Mouse (Mus musculus) embryonic facial prominence, embryonic 14.5 days (tissue): ENCODE data around the gene Srrm3. TPM values are rescaled to one million over a fixed set of nuclear protein-coding genes. Genes with fewer than 3 reads are reported as not detected.
A peak's percentile ranks its signal among the peaks of the same experiment; 100 is the strongest.

Source experiments
- ATAC-seq: fragments of 200-750 bp; cut with Nextera tagmentation; 2 replicates; pipeline ENCODE4 v1.8.0; 2017; ENCODE audit warnings: low read depth, moderate number of reproducible peaks, moderate TSS enrichment
- DNase-seq: peaks from one replicate; pipeline ENCODE4 v3.0.0-alpha.2; 2015; ENCODE audit warnings: low spot score
- H3K27ac ChIP-seq: fragments of 300-500 bp; sonication (generic); replicated peaks from 2 replicates; pipeline ENCODE4 v1.5.1; 2014; ENCODE audit warnings: low read depth, mild to moderate bottlenecking, low read length, moderate library complexity
- H3K27me3 ChIP-seq: fragments of 300-500 bp; sonication (generic); replicated peaks from 2 replicates; pipeline ENCODE4 v1.6.1; 2014; ENCODE audit warnings: low read length; ENCODE audit not compliant: control insufficient read depth, insufficient read depth
- H3K36me3 ChIP-seq: fragments of 300-500 bp; sonication (generic); 2 replicates; pipeline ENCODE4 v1.6.1; 2014; ENCODE audit warnings: low read length, mixed read lengths; ENCODE audit not compliant: control insufficient read depth, insufficient read depth
- H3K4me1 ChIP-seq: fragments of 300-500 bp; sonication (generic); 2 replicates; pipeline ENCODE4 v1.6.1; 2014; ENCODE audit warnings: antibody characterized with exemption, low read length; ENCODE audit not compliant: control insufficient read depth, insufficient read depth
- H3K4me2 ChIP-seq: fragments of 300-500 bp; sonication (generic); 2 replicates; pipeline ENCODE4 v1.6.1; 2014; ENCODE audit warnings: low read depth, mild to moderate bottlenecking, low read length, moderate library complexity, mixed read lengths
- H3K4me3 ChIP-seq: fragments of 300-500 bp; sonication (generic); 2 replicates; pipeline ENCODE4 v1.5.1; 2014; ENCODE audit warnings: low read depth, mild to moderate bottlenecking, low read length
- H3K9ac ChIP-seq: fragments of 300-500 bp; sonication (generic); 2 replicates; pipeline ENCODE4 v1.6.1; 2014; ENCODE audit warnings: low read depth, mild to moderate bottlenecking, low read length, moderate library complexity, mixed read lengths
- H3K9me3 ChIP-seq: fragments of 300-500 bp; sonication (generic); 2 replicates; pipeline ENCODE4 v1.6.1; 2016; ENCODE audit warnings: low read length; ENCODE audit not compliant: control insufficient read depth
- WGBS: fragments of 180-500 bp; shearing (Covaris S2); extraction: QIAGEN DNeasy Blood & Tissue Kit; methylation state at CpG from one replicate; pipeline ENCODE4 v1.1.7; 2014; 5-methylcytosine and 5-hydroxymethylcytosine counted together
- polyA plus RNA-seq: library from polyadenylated mRNA; unstranded; fragments of >200 nt; fragmentation: Nextera tagmentation; extraction: Ambion mirVana; gene quantifications from 2 replicates; pipeline ENCODE4 v1.2.1, GENCODE M21; 2014

Gene Srrm3
- polyA plus RNA-seq, 1 experiment from 2014 or later = 1.1 TPM

GRCm38 (mm10) chr5:135851024-135851423, 44.3 kb downstream of the Srrm3 start:
- Histone ChIP-seq H3K9ac (no peak overlapping the region), H3K4me1 (no peaks in the 10 kb centered on the region), H3K4me2 (peak overlapping the region; percentile 12; the same call in 1 of the 2 replicates), H3K4me3 (no peak overlapping the region), H3K9me3 (no peaks in the 10 kb centered on the region), H3K27me3 (peaks cover 65% of the 10 kb centered on the region), H3K36me3 (no peaks in the 10 kb centered on the region), H3K27ac (no peak overlapping the region; the same call in 1 of the 2 replicates)
- ATAC-seq (peak; percentile 93), DNase-seq (peak; percentile 87)
- 1% methylated on average over 15 of the region's 15 CpGs for WGBS

- Histone ChIP-seq H3K4me1 (no peaks in the 10 kb centered on the region), H3K9me3 (no peaks in the 10 kb centered on the region), H3K36me3 (no peaks in the 10 kb centered on the region), H3K27ac (no peak overlapping the region; the same call in 1 of the 2 replicates), H3K9ac (no peak overlapping the region), H3K27me3 (peaks cover 69% of the 10 kb centered on the region), H3K4me3 (no peak overlapping the region), H3K4me2 (no peak overlapping the region)
- DNase-seq = no peak
- 8% methylated on average over 13 of the region's 14 CpGs for WGBS
- ATAC-seq = no peak
These were observed 44.8 kb downstream of the Srrm3 start for GRCm38 (mm10) chr5:135851481-135851880.

GRCm38 (mm10) chr5:135852421-135852820, 45.7 kb downstream of the Srrm3 start:
- no peak for DNase-seq
- peaks cover 79% of the 10 kb centered on the region for H3K27me3 ChIP-seq
- H3K4me1 ChIP-seq = peaks cover 5% of the 10 kb centered on the region; the same call in 1 of the 2 replicates
- H3K27ac ChIP-seq = no peak overlapping the region
- no peaks in the 10 kb centered on the region for H3K9me3 ChIP-seq
- no peak overlapping the region for H3K9ac ChIP-seq
- H3K4me2 ChIP-seq = no peak overlapping the region
- 3% methylated on average over 7 of the region's 10 CpGs for WGBS
- no peak overlapping the region for H3K4me3 ChIP-seq
- ATAC-seq = no peak
- H3K36me3 ChIP-seq = no peaks in the 10 kb centered on the region

GRCm38 (mm10) chr5:135853731-135854130, 47.0 kb downstream of the Srrm3 start:
- WGBS = 49% methylated on average over 7 of the region's 7 CpGs
- ATAC-seq (no peak), DNase-seq (no peak)
- H3K27me3 ChIP-seq = peaks cover 91% of the 10 kb centered on the region
- no peak overlapping the region for H3K27ac ChIP-seq
- H3K4me2 ChIP-seq = no peak overlapping the region
- H3K9me3 ChIP-seq = no peaks in the 10 kb centered on the region
- H3K4me1 ChIP-seq = peaks cover 5% of the 10 kb centered on the region; the same call in 1 of the 2 replicates
- H3K9ac ChIP-seq = no peak overlapping the region
- H3K36me3 ChIP-seq = no peaks in the 10 kb centered on the region
- no peak overlapping the region for H3K4me3 ChIP-seq

- DNase-seq (peak; percentile 64), ATAC-seq (peak; percentile 58; the same call in 1 of the 2 replicates)
- Histone ChIP-seq H3K27ac (no peak overlapping the region), H3K27me3 (peaks cover 85% of the 10 kb centered on the region), H3K4me2 (no peak overlapping the region), H3K9ac (no peak overlapping the region), H3K9me3 (no peaks in the 10 kb centered on the region), H3K4me1 (peaks cover 5% of the 10 kb centered on the region; the same call in 1 of the 2 replicates), H3K36me3 (no peaks in the 10 kb centered on the region), H3K4me3 (no peak overlapping the region)
- 0% methylated on average over 4 of the region's 4 CpGs for WGBS
These were observed 48.5 kb downstream of the Srrm3 start for GRCm38 (mm10) chr5:135855156-135855555.

GRCm38 (mm10) chr5:135866662-135867061, 60.0 kb downstream of the Srrm3 start:
- Histone ChIP-seq H3K4me2 (no peak overlapping the region), H3K9me3 (no peaks in the 10 kb centered on the region), H3K27me3 (peaks cover 68% of the 10 kb centered on the region), H3K4me1 (0 out of 2 replicates have a peak, but pooled peaks cover 3% of the 10 kb centered on the region), H3K36me3 (no peaks in the 10 kb centered on the region), H3K4me3 (no peak overlapping the region), H3K27ac (no peak overlapping the region), H3K9ac (no peak overlapping the region)
- no peak for DNase-seq
- ATAC-seq = no peak
- 32% methylated on average over 8 of the region's 8 CpGs for WGBS

- H3K9ac ChIP-seq = peak overlapping the region; percentile 65
- H3K4me3 ChIP-seq = peak overlapping the region; percentile 53
- H3K4me1 ChIP-seq = 0 out of 2 replicates have a peak, but pooled peaks cover 3% of the 10 kb centered on the region
- H3K9me3 ChIP-seq = no peaks in the 10 kb centered on the region
- 2% methylated on average over 35 of the region's 89 CpGs for whole genome bisulfite sequencing
- no peak for DNase-seq
- ATAC-seq = peak; percentile 28; the same call in 1 of the 2 replicates
- H3K27ac ChIP-seq = no peak overlapping the region
- peaks cover 60% of the 10 kb centered on the region for H3K27me3 ChIP-seq
- H3K36me3 ChIP-seq = no peaks in the 10 kb centered on the region
- H3K4me2 ChIP-seq = peak overlapping the region; percentile 94
These were observed 61.2 kb downstream of the Srrm3 start for GRCm38 (mm10) chr5:135867637-135868593.

GRCm38 (mm10) chr5:135868653-135869052, 62.0 kb downstream of the Srrm3 start:
- peaks cover 60% of the 10 kb centered on the region for H3K27me3 ChIP-seq
- no peak overlapping the region for H3K27ac ChIP-seq
- 0 out of 2 replicates have a peak, but pooled peaks cover 3% of the 10 kb centered on the region for H3K4me1 ChIP-seq
- WGBS = 3% methylated on average over 27 of the region's 27 CpGs
- ATAC-seq (no peak), DNase-seq (no peak)
- H3K36me3 ChIP-seq = no peaks in the 10 kb centered on the region
- H3K4me2 ChIP-seq = peak overlapping the region; percentile 94
- peak overlapping the region; percentile 53 for H3K4me3 ChIP-seq
- H3K9me3 ChIP-seq = no peaks in the 10 kb centered on the region
- 0 out of 2 replicates have a peak overlapping the region, but pooled peaks have one; percentile 0 for H3K9ac ChIP-seq
